Comparison of ENCODE assay signal across 9 mouse cellular contexts in the genomic region with DNA sequence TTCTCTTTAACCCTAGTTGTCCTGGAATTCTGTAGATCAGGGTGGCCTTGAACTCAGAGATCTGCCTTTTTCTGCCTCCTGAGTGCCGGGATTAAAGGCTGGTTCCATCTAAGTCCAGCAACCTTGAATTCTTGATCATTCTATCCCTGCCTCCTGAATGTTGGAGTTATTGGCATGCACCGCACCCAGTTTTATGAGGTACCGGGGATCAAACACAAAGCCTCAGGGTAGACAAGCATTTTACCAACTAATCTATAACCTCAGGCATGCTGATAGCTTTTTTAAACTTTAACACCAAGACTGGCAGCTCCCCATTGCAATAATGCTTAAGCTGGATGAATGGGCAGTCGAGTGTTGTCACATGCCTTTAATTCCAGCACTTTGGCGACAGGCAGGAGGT. TPM values are rescaled to one million over a fixed set of nuclear protein-coding genes. Genes with fewer than 3 reads are reported as not detected.
A peak's percentile ranks its signal among the peaks of the same experiment; 100 is the strongest.
DNase-seq lines count a peak whose midpoint lies in the region; ATAC-seq and TF ChIP-seq lines count a peak whose summit lies in the region.
"Had no signal": no experiment of that assay in that cellular context is flagged by ENCODE, and none has a peak within 500 bp of the region (broad histone marks: within the 10 kb centered on the region; RNA-seq: fewer than 3 reads in every experiment).

No protein-coding gene starts in this region.

- no peak overlapping the region for H3K9ac ChIP-seq in lung, postnatal 0 days (replicated peaks; ENCODE audit: low read depth)

- ATAC-seq in erythroblast, adult 5-6 weeks (replicated peaks; ENCODE audit: low FRiP score, poor library complexity, severe bottlenecking) = no peak
- ATAC-seq in lung, postnatal 0 days = no peak

- H3K4me2 ChIP-seq in lung, postnatal 0 days (replicated peaks; ENCODE audit: low read depth, low read length) = peak overlapping the region; percentile 67

- peak; percentile 44 for DNase-seq in 3T3-L1 (ENCODE audit: low read depth, low spot score)
- no peak for DNase-seq in hindbrain, embryonic 10.5 days (ENCODE audit: low spot score)
- DNase-seq in lung, postnatal 0 days (ENCODE audit: low spot score) = peak; percentile 34
- DNase-seq in retina, embryonic 14.5 days (ENCODE audit: low spot score) = no peak
- DNase-seq in left cerebral cortex, postnatal 10 days (ENCODE audit: extremely low spot score in 1 of 2, low spot score in 2 of 2) = no peak
- no peak for DNase-seq in right cerebral cortex, adult 2 months (ENCODE audit: low spot score in 2 of 2)
- DNase-seq: cerebellum, postnatal 10 days had no signal

- WGBS in hindbrain, embryonic 10.5 days = 60% methylated on average over 5 of the region's 5 CpGs
- WGBS in lung, postnatal 0 days = 47% methylated on average over 5 of the region's 5 CpGs

- peaks cover 35% of the 10 kb centered on the region for H3K4me1 ChIP-seq in erythroblast, embryonic 14.5 days (ENCODE audit: control insufficient read depth)
- peaks cover 18% of the 10 kb centered on the region for H3K4me1 ChIP-seq in hindbrain, embryonic 10.5 days (replicated peaks)
- peaks cover 9% of the 10 kb centered on the region; the same call in 1 of the 2 replicates for H3K4me1 ChIP-seq in lung, postnatal 0 days (ENCODE audit: insufficient read depth, low read depth, low read length)

- TF ChIP-seq EP300 in lung, postnatal 0 days (IDR thresholded peaks at IDR 0.05) = no peak

- intact Hi-C loops in left cerebral cortex, postnatal 10 days (cut with DNase I) = no loop called here

- H3K9me3 ChIP-seq in erythroblast, embryonic 14.5 days (ENCODE audit: control insufficient read depth, low read length) = peaks cover 5% of the 10 kb centered on the region
- no peaks in the 10 kb centered on the region for H3K9me3 ChIP-seq in hindbrain, embryonic 10.5 days
- no peaks in the 10 kb centered on the region for H3K9me3 ChIP-seq in lung, postnatal 0 days (ENCODE audit: low read length)

- H3K27me3 ChIP-seq in erythroblast, embryonic 14.5 days (ENCODE audit: control insufficient read depth) = no peaks in the 10 kb centered on the region
- H3K27me3 ChIP-seq in hindbrain, embryonic 10.5 days (ENCODE audit: insufficient read depth, poor library complexity, severe bottlenecking) = no peaks in the 10 kb centered on the region
- H3K27me3 ChIP-seq in lung, postnatal 0 days (replicated peaks; ENCODE audit: insufficient read depth, low read length) = no peaks in the 10 kb centered on the region

- H3K36me3 ChIP-seq in erythroblast, embryonic 14.5 days (ENCODE audit: control insufficient read depth) = peaks cover 73% of the 10 kb centered on the region
- H3K36me3 ChIP-seq in hindbrain, embryonic 10.5 days = peaks cover 63% of the 10 kb centered on the region
- peaks cover 33% of the 10 kb centered on the region; the same call in 1 of the 2 replicates for H3K36me3 ChIP-seq in lung, postnatal 0 days (ENCODE audit: insufficient read depth, low read length)

- peak overlapping the region; percentile 75 for H3K4me3 ChIP-seq in erythroblast, embryonic 14.5 days (replicated peaks)
- peak overlapping the region; percentile 68 for H3K4me3 ChIP-seq in hindbrain, embryonic 10.5 days
- H3K4me3 ChIP-seq in lung, postnatal 0 days (ENCODE audit: low read depth, low read length) = peak overlapping the region; percentile 68; the same call in 1 of the 2 replicates

- no peak overlapping the region for H3K27ac ChIP-seq in hindbrain, embryonic 10.5 days
- H3K27ac ChIP-seq in lung, postnatal 0 days (ENCODE audit: low read length) = peak overlapping the region; percentile 66; the same call in 1 of the 2 replicates

- TF ChIP-seq CTCF in lung, postnatal 0 days (IDR thresholded peaks at IDR 0.05) = no peak

RNA-seq across cellular contexts. Expression of a gene that starts 1.0 kb away (rescaled TPM):
- polyA plus RNA-seq in erythroblast, embryonic 14.5 days (2012) = 0.73 and 2.6 TPM in 2 replicates
- 8.2 and 11.0 TPM in 2 replicates for total RNA-seq in erythroblast, adult 5-6 weeks (2015; ENCODE audit: low replicate concordance)
- total RNA-seq in erythroblast, adult 5-6 weeks (2017; ENCODE audit: low replicate concordance) = 8.9 and 24.7 TPM in 2 replicates
- 59.4 and 65.2 TPM in 2 replicates for polyA plus RNA-seq in hindbrain, embryonic 10.5 days (2016; fragmentation: Nextera tagmentation; extraction: Ambion mirVana)
- polyA plus RNA-seq in lung, postnatal 0 days (2015; fragmentation: Nextera tagmentation; extraction: Ambion mirVana) = 36.3 and 39.6 TPM in 2 replicates
- total RNA-seq in left cerebral cortex, postnatal 10 days (2021) = 10 to 100 TPM; 67.0 to 80.0 TPM

RNA-seq across cellular contexts. Expression of a gene that starts 12.1 kb away (rescaled TPM):
- polyA plus RNA-seq in erythroblast, embryonic 14.5 days (2012) = 16.9 TPM in 2 replicates
- total RNA-seq in erythroblast, adult 5-6 weeks (2015; ENCODE audit: low replicate concordance) = 124 and 125 TPM in 2 replicates
- 81.1 and 126 TPM in 2 replicates for total RNA-seq in erythroblast, adult 5-6 weeks (2017; ENCODE audit: low replicate concordance)
- polyA plus RNA-seq in hindbrain, embryonic 10.5 days (2016; fragmentation: Nextera tagmentation; extraction: Ambion mirVana) = 705 and 825 TPM in 2 replicates
- 402 and 427 TPM in 2 replicates for polyA plus RNA-seq in lung, postnatal 0 days (2015; fragmentation: Nextera tagmentation; extraction: Ambion mirVana)
- total RNA-seq in left cerebral cortex, postnatal 10 days (2021) = 100 to 1,000 TPM; 950 to 999 TPM

RNA-seq across cellular contexts. Expression of a gene that starts 30.6 kb away (rescaled TPM):
- 1.4 TPM in 2 replicates for polyA plus RNA-seq in erythroblast, embryonic 14.5 days (2012)
- 3.8 and 10.0 TPM in 2 replicates for total RNA-seq in erythroblast, adult 5-6 weeks (2015; ENCODE audit: low replicate concordance)
- total RNA-seq in erythroblast, adult 5-6 weeks (2017; ENCODE audit: low replicate concordance) = 1.1 and 1.7 TPM in 2 replicates
- polyA plus RNA-seq in hindbrain, embryonic 10.5 days (2016; fragmentation: Nextera tagmentation; extraction: Ambion mirVana) = 32.6 and 51.1 TPM in 2 replicates
- polyA plus RNA-seq in lung, postnatal 0 days (2015; fragmentation: Nextera tagmentation; extraction: Ambion mirVana) = 10.3 and 10.5 TPM in 2 replicates
- 10 to 100 TPM; 84.8 to 87.8 TPM for total RNA-seq in left cerebral cortex, postnatal 10 days (2021)

RNA-seq across cellular contexts. Expression of a gene that starts 41.8 kb away (rescaled TPM):
- polyA plus RNA-seq in erythroblast, embryonic 14.5 days (2012) = 0.06 and 0.10 TPM in 2 replicates
- not detected in 2 replicates for total RNA-seq in erythroblast, adult 5-6 weeks (2015; ENCODE audit: low replicate concordance)
- not detected in 2 replicates for total RNA-seq in erythroblast, adult 5-6 weeks (2017; ENCODE audit: low replicate concordance)
- 2.9 and 4.0 TPM in 2 replicates for polyA plus RNA-seq in hindbrain, embryonic 10.5 days (2016; fragmentation: Nextera tagmentation; extraction: Ambion mirVana)
- 0.06 and 0.12 TPM in 2 replicates for polyA plus RNA-seq in lung, postnatal 0 days (2015; fragmentation: Nextera tagmentation; extraction: Ambion mirVana)
- total RNA-seq in left cerebral cortex, postnatal 10 days (2021) = 10 to 100 TPM; 78.1 to 78.5 TPM

RNA-seq across cellular contexts. Expression of a gene that starts 48.8 kb away (rescaled TPM):
- polyA plus RNA-seq in erythroblast, embryonic 14.5 days (2012) = 0.70 and 0.73 TPM in 2 replicates
- total RNA-seq in erythroblast, adult 5-6 weeks (2015; ENCODE audit: low replicate concordance) = 7.7 and 10.4 TPM in 2 replicates
- 9.1 and 14.1 TPM in 2 replicates for total RNA-seq in erythroblast, adult 5-6 weeks (2017; ENCODE audit: low replicate concordance)
- polyA plus RNA-seq in hindbrain, embryonic 10.5 days (2016; fragmentation: Nextera tagmentation; extraction: Ambion mirVana) = 150 and 153 TPM in 2 replicates
- 46.9 and 51.1 TPM in 2 replicates for polyA plus RNA-seq in lung, postnatal 0 days (2015; fragmentation: Nextera tagmentation; extraction: Ambion mirVana)
- total RNA-seq in left cerebral cortex, postnatal 10 days (2021) = 10 to 100 TPM; 61.4 to 66.7 TPM

Comparison
In these comparisons a context has a peak if more than half of its experiments do, and no peak if none do; other contexts are left out.
1. DNase-seq: peak in 3T3-L1 (single experiment) and lung, postnatal 0 days (single experiment); none in hindbrain, embryonic 10.5 days (single experiment), retina, embryonic 14.5 days (single experiment), left cerebral cortex, postnatal 10 days (0 of 2) and right cerebral cortex, adult 2 months (0 of 2).
2. RNA of a gene that starts 1.0 kb away (polyA plus RNA-seq): 59.4 to 65.2 TPM in hindbrain, embryonic 10.5 days and 36.3 to 39.6 TPM in lung, postnatal 0 days; 0.73 to 2.6 TPM in erythroblast, embryonic 14.5 days; every median in the first group is over 10 times any median in the second.
3. RNA of a gene that starts 12.1 kb away (polyA plus RNA-seq): 705 to 825 TPM in hindbrain, embryonic 10.5 days and 402 to 427 TPM in lung, postnatal 0 days; 16.9 TPM in erythroblast, embryonic 14.5 days; every median in the first group is over 10 times any median in the second.
4. Peak in every context shown above with its lines, with median percentiles within 50 percentile points of each other: H3K4me3 ChIP-seq.